Mouse (Mus musculus): ENCODE data around the gene Lpp. TPM values are rescaled to one million over a fixed set of nuclear protein-coding genes. Genes with fewer than 3 reads are reported as not detected.

The Lpp gene
- 32.4 TPM for polyA plus RNA-seq (2014; fragmentation: Illumina TruSeq; extraction: RNeasy Lipid Tissue Mini Kit (QIAGEN cat#74804); ENCODE audit: low read depth, low replicate concordance)

GRCm38 (mm10) chr16:24392651-24393555, at the start of gene Lpp:
Lpp (plus strand) TSS chr16:24393507.

